Mouse (Mus musculus): ENCODE results near the gene Ttll8. TPM values are rescaled to one million over a fixed set of nuclear protein-coding genes. Genes with fewer than 3 reads are reported as not detected.

The Ttll8 gene
- polyA plus RNA-seq, 1 experiment from 2014 or later = 0.17 TPM

DNA sequence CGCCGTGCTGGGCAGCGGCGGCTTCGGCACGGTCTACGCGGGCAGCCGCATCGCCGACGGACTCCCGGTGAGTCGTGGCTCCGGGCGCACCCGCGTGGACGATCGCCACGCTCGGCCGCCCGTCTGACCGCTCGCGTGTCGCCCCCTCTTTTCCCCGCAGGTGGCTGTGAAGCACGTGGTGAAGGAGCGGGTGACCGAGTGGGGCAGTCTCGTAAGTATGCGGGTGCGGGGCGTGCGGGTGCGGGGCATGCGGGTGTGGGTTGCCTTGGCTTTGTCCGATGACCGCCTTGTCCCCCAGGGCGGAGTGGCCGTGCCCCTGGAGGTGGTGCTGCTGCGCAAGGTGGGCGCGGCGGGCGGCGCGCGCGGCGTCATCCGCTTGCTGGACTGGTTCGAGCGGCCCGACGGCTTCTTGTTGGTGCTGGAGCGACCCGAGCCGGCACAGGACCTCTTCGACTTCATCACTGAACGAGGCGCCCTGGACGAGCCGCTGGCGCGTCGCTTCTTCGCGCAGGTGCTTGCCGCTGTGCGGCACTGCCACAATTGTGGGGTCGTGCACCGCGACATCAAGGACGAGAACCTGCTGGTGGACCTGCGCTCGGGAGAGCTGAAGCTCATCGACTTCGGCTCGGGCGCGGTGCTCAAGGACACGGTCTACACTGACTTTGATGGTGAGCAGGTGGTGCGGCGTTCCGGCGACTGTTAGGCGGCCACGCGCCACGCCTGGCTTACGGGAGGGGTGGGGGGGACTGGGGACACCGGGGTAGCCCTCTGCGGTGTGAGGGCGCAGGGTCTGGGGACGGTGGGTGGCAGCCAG is 91.1 kb downstream of the Ttll8 start:
- H3K9ac ChIP-seq = peak overlapping the region; percentile 69
- H3K27ac ChIP-seq = peak overlapping the region; percentile 98
- ATAC-seq (replicated peaks) = peak; percentile 7
- H3K4me1 ChIP-seq = peaks cover 22% of the 10 kb centered on the region
- no peaks in the 10 kb centered on the region for H3K9me3 ChIP-seq
- under 1% methylated on average over 80 of the region's 98 CpGs for WGBS
- peak overlapping the region; percentile 75 for H3K4me3 ChIP-seq
- H3K4me2 ChIP-seq = peak overlapping the region; percentile 61
- 0 out of 2 replicates have a peak, but pooled peaks cover 6% of the 10 kb centered on the region for H3K36me3 ChIP-seq (replicated peaks)
- no peaks in the 10 kb centered on the region for H3K27me3 ChIP-seq (replicated peaks)

DNA sequence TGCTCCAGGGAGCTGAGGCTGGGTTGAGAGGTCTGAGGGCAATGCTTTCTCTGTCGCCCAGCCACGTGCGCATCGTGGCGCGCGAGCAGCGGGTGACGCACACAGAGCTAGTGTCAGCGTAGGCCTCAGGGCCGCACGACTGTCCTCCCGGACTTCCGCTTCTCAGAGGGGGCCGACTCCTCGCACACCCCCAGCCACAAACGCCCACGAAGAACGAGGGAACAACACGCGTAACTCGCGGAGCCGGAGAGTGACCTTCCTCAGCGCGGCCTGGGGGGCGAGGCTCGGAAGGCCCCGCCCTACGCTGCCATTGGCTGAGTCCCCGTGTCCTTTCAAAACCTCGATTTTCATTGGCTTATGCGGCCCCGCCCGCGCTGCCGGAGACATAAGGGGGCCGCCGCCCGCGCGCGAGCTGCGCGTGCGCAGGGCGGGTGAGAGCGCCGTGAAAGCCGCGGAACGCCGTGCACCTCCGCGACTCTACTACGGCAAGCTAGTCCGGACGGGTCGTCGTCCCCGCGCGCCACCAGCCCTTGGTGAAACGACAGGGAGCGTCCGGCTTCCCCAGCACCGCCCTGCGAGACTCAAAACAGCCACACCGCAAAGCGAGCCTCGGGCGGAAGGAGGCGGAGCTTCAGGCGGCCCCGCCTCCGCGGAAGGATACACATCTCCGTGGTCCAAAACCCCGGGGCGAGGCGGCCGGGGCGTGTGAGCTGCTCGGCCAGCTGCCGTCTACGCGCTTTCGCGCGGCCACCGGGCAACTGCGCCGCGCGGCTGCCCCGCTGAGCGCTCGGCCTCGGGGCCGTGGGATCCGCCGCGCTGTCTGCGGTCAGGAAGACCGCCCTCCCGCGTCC is 92.2 kb downstream of the Ttll8 start, which contains the start of gene Pim3:
Gene Pim3, plus strand, starts transcription at position 415 of the 851 bp plus-strand sequence.
- H3K4me1 ChIP-seq = peaks cover 22% of the 10 kb centered on the region
- peak within 1 kb of the TSS; percentile 98 for H3K27ac ChIP-seq
- peak within 1 kb of the TSS; percentile 69 for H3K9ac ChIP-seq
- H3K9me3 ChIP-seq = no peaks in the 10 kb centered on the region
- peak within 1 kb of the TSS; percentile 61 for H3K4me2 ChIP-seq
- peak within 1 kb of the TSS; percentile 75 for H3K4me3 ChIP-seq
- 0 out of 2 replicates have a peak, but pooled peaks cover 6% of the 10 kb centered on the region for H3K36me3 ChIP-seq (replicated peaks)
- no peaks in the 10 kb centered on the region for H3K27me3 ChIP-seq (replicated peaks)
- under 1% methylated on average over 107 of the region's 107 CpGs for WGBS
- peak; percentile 89 for ATAC-seq (replicated peaks)

DNA sequence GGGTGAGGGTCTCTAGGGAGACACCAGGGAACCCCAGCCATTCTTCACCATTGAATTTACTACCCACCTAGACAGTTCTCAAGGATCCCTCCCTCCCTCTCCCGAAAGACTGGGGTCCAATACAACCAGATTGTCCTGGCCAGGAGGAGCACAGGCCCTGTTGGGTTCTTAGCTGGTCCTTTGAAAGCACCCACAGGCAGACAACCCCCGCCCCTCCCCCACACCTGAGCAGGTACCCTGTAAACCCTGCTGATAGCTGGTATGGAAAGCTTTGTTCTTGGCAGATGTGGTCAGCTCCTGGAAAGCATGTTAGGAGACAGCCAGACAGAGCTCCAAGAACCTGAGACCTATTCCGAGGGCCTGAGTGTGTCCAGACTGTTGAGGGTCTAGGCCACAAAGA is 93.4 kb downstream of the Ttll8 start:
- no peak for ATAC-seq (replicated peaks)

DNA sequence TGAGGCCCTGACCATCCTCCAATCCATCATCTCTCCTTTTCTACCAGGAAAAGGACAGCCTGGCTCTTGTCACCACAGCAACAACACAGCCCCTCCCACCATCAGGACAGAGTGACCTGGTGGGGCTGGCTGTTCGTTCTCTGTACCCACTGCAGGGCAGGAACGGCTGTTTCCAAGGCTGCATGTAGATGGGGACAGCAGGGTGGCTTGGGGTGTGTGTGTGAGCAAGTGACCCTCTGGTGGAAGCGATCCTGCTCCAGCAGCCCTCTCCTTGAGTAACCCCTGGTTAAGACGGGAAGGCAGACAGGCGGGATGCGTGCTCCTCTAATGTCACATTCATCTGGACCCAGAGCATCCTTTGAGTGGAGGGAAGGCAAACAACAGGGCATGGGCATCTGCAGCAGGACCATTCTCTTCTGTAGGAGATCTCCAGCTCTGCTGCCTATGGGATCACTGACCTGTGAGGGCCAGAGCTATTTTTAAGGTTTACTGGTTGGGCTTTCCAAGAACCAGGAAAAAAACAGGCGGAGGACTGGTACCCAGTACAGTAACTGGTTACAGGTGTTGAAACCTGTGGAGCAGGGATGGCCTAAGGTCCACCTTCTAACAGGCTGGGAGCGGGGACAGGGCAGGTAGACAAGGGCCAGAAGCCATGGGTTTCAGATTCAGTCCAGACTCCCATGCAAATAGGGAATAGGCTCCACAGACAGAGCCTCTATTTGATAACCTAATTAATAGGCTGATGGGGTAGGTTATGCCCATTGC is 94.8 kb downstream of the Ttll8 start:
- H3K36me3 ChIP-seq (replicated peaks) = no peaks in the 10 kb centered on the region
- no peak overlapping the region for H3K4me2 ChIP-seq
- peaks cover 11% of the 10 kb centered on the region for H3K4me1 ChIP-seq
- H3K4me3 ChIP-seq = no peak overlapping the region
- H3K9me3 ChIP-seq = no peaks in the 10 kb centered on the region
- no peak overlapping the region for H3K27ac ChIP-seq
- no peak for ATAC-seq (replicated peaks)
- no peaks in the 10 kb centered on the region for H3K27me3 ChIP-seq (replicated peaks)
- 69% methylated on average over 8 of the region's 8 CpGs for WGBS
- no peak overlapping the region for H3K9ac ChIP-seq

More for the DNA sequence above, 93.4 kb downstream of the Ttll8 start:
- H3K27me3 ChIP-seq (replicated peaks) = no peaks in the 10 kb centered on the region
- no peaks in the 10 kb centered on the region for H3K9me3 ChIP-seq
- WGBS = 97% methylated on average over 3 of the region's 3 CpGs
- H3K4me3 ChIP-seq = no peak overlapping the region
- peak overlapping the region; percentile 61; the same call in 1 of the 2 replicates for H3K4me2 ChIP-seq
- no peak overlapping the region for H3K27ac ChIP-seq
- H3K9ac ChIP-seq = no peak overlapping the region
- H3K36me3 ChIP-seq (replicated peaks) = 0 out of 2 replicates have a peak, but pooled peaks cover 6% of the 10 kb centered on the region
- H3K4me1 ChIP-seq = peaks cover 22% of the 10 kb centered on the region

DNA sequence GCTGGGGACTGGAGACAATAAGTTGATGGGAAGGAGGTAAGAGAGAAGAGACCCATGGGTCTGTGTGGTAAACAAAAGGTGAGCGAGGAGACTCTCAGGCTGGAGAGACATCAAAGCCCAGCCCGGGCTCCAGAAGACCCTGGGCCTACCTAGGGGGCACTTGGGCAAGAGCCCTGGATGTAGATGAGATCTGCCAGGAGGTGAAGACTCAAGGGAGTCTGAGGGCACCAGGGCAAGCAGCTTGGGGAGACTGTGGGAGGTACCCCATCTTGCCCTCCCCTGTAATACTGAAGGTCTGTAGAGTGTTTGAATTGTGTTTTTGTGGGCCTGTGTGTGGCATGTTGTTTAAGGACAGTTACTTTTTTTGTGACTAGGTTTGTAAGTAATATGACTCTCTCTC is 95.5 kb downstream of the Ttll8 start:
- no peak for ATAC-seq (replicated peaks)
- WGBS = 78% methylated on average over 2 of the region's 2 CpGs
- H3K9ac ChIP-seq = no peak overlapping the region
- no peaks in the 10 kb centered on the region for H3K9me3 ChIP-seq
- no peak overlapping the region for H3K4me3 ChIP-seq
- no peak overlapping the region for H3K4me2 ChIP-seq
- no peak overlapping the region for H3K27ac ChIP-seq
- peaks cover 5% of the 10 kb centered on the region for H3K4me1 ChIP-seq
- H3K36me3 ChIP-seq (replicated peaks) = no peaks in the 10 kb centered on the region
- no peaks in the 10 kb centered on the region for H3K27me3 ChIP-seq (replicated peaks)

DNA sequence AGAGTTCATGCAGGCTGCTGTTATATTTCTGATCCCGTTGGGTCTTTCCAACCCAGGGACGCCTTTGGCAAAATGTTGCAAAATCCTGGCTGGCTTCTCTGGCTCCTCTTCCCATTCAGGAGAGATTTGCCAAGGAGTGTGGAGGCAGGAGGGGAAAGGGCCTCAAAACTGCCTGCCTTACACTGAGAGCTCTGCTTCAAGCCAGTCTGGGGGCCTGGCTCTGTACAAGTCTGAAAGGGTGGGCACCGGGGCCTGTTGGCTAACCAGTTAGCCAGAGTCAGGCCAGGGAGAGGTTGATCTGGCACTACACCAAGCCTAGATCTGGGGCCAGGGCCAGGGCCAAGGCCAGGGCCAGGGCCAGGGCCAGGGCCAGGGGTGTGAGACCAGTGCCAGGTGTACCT is 96.1 kb downstream of the Ttll8 start:
- H3K4me1 ChIP-seq = peaks cover 5% of the 10 kb centered on the region
- ATAC-seq (replicated peaks) = no peak
- no peaks in the 10 kb centered on the region for H3K27me3 ChIP-seq (replicated peaks)
- no peak overlapping the region for H3K27ac ChIP-seq
- WGBS = 88% methylated on average over 3 of the region's 3 CpGs
- no peak overlapping the region for H3K4me3 ChIP-seq
- H3K9me3 ChIP-seq = no peaks in the 10 kb centered on the region
- no peak overlapping the region for H3K9ac ChIP-seq
- no peak overlapping the region for H3K4me2 ChIP-seq
- no peaks in the 10 kb centered on the region for H3K36me3 ChIP-seq (replicated peaks)

DNA sequence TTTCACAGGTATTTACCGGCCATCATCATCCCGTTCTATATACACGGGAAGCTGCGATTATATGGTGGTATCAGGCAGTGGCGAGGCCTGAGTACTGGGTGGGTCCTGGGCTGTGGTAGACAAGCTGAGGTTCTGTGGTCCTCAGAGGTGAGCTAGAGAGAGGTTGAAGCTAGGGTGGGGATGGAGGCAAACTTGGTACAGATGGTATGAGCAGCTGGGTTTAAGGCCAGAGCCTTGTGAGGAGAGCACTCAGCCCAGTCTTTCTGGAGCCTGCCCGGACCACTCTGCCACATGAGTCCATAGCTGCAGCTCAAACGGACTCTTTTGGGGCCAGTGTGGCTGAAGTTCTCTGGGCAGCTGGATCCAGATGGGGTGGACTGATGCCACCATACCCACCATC is 96.9 kb downstream of the Ttll8 start:
- no peaks in the 10 kb centered on the region for H3K27me3 ChIP-seq (replicated peaks)
- no peak overlapping the region for H3K4me3 ChIP-seq
- ATAC-seq (replicated peaks) = no peak
- H3K4me2 ChIP-seq = no peak overlapping the region
- no peaks in the 10 kb centered on the region for H3K36me3 ChIP-seq (replicated peaks)
- 93% methylated on average over 7 of the region's 7 CpGs for WGBS
- H3K27ac ChIP-seq = no peak overlapping the region
- no peak overlapping the region for H3K9ac ChIP-seq
- peaks cover 5% of the 10 kb centered on the region for H3K4me1 ChIP-seq
- no peaks in the 10 kb centered on the region for H3K9me3 ChIP-seq

DNA sequence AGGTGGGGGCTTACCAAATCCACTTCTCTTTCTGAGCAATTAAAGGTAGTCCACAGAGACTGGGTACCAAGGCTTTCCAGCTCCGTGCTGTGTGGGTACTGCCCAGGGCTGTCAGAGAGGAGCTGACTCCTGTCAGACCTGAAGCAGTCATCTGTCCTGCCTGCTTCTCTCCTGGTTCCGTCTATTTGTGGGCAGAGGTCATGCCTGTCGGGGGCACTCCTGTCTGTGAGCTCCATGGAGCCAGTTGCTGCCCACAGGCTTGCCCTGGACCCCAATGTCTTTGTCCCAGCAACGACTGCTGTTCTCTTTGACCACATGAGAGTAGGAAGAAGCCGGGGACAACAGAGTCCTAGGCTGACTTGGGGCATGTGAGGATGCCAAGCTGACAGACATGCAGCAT is 97.6 kb downstream of the Ttll8 start:
- Histone ChIP-seq H3K27ac (no peak overlapping the region), H3K9me3 (no peaks in the 10 kb centered on the region), H3K4me1 (peaks cover 5% of the 10 kb centered on the region), H3K27me3 (replicated peaks) (no peaks in the 10 kb centered on the region), H3K36me3 (replicated peaks) (no peaks in the 10 kb centered on the region), H3K4me2 (no peak overlapping the region), H3K4me3 (no peak overlapping the region), H3K9ac (no peak overlapping the region)
- 90% methylated on average over 5 of the region's 5 CpGs for WGBS
- ATAC-seq (replicated peaks) = no peak

DNA sequence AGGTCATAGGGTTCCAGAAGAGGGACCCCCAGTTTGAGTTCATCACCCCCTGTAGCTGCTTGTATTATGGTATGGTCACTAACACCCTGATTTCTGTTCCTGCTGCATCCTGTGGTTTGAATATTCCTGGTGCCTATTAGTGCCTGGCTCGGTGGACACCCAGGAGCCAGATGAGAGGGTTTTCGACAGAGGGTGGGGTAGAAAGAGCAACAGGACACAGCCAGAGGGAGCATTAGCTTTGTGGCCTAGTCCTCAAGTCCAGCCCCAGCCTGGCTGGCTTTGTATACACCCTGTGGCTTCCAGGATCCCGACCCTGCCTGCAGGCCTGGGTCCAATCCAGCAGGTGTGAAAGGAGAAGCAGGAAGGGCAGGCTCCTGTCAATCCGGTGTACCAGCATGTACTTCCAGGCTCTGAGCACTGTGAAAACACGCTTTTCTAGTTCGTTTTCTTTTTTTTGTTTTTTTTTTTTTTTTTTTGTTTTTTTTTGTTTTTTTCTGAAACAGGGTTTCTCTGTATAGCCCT is 98.3 kb downstream of the Ttll8 start:
- no peak overlapping the region for H3K9ac ChIP-seq
- no peaks in the 10 kb centered on the region for H3K9me3 ChIP-seq
- H3K4me3 ChIP-seq = no peak overlapping the region
- ATAC-seq (replicated peaks) = no peak
- H3K36me3 ChIP-seq (replicated peaks) = no peaks in the 10 kb centered on the region
- no peaks in the 10 kb centered on the region for H3K4me1 ChIP-seq
- no peaks in the 10 kb centered on the region for H3K27me3 ChIP-seq (replicated peaks)
- H3K27ac ChIP-seq = no peak overlapping the region
- 80% methylated on average over 6 of the region's 6 CpGs for WGBS
- no peak overlapping the region for H3K4me2 ChIP-seq

DNA sequence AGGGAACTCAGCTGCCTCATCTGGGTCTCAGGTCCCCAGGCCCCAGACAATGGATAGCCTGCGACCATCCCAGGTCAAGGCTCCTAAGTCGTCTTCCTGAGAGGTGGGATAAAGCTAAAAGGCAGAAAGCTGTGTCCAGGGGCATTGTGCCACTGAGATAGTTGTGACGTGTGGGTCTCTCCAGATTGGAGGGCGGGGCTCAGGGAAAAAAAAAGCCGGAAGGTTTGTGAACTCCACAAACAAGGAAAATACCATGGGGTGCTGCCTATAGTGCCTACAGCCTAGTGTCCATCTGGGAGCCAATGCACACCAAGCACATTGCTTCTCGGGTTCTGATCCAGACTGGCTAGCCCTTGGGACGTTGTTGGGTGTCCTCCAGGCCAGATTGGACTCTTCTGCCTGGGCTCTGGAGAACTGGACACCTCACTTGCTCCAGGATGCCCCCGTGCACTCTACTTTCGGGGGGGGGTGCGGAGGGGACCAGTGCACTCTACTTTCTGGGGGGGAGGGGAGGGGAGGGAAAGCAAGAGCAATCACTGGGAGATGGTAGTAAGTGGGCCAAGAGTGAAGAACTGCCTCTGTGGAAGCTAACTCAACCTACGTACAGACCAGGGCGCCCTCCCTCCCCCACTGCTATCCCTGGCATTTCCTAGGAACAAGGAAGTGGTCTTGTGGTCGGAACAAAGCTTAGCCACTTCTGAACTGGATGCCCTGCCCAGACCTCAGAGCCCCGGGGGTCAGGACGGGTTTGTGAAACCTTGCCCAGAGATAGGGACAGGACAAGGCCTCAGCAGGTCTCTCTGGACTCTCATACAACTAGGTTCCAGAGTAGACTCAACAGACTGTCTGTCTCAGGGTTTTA is 99.0 kb downstream of the Ttll8 start:
- 77% methylated on average over 15 of the region's 15 CpGs for WGBS
- H3K36me3 ChIP-seq (replicated peaks) = no peaks in the 10 kb centered on the region
- no peaks in the 10 kb centered on the region for H3K9me3 ChIP-seq
- H3K4me3 ChIP-seq = no peak overlapping the region
- no peak overlapping the region for H3K9ac ChIP-seq
- H3K27ac ChIP-seq = no peak overlapping the region
- H3K4me1 ChIP-seq = no peaks in the 10 kb centered on the region
- no peaks in the 10 kb centered on the region for H3K27me3 ChIP-seq (replicated peaks)
- no peak overlapping the region for H3K4me2 ChIP-seq
- ATAC-seq (replicated peaks) = no peak
